Mouse (Mus musculus) lung, adult 2 months (tissue): Measurements from ENCODE around the gene Spata13. TPM values are rescaled to one million over a fixed set of nuclear protein-coding genes. Genes with fewer than 3 reads are reported as not detected.

Experiments used
- DNase-seq: peaks from one replicate; pipeline ENCODE4 v3.0.0; 2022
- H3K4me1 ChIP-seq: fragments of 200-500 bp; 2 replicates; pipeline ENCODE4 v1.6.1; 2011; ENCODE audit warnings: low read length; ENCODE audit not compliant: control insufficient read depth, insufficient read depth
- H3K4me3 ChIP-seq: fragments of 200-500 bp; replicated peaks from 2 replicates; pipeline ENCODE3; 2011; ENCODE audit warnings: low read depth, mild to moderate bottlenecking, control low read depth, low read length; ENCODE audit errors: extremely low read depth
- CTCF ChIP-seq: fragments of 200-500 bp; IDR thresholded peaks from 2 replicates; pipeline ENCODE4 v1.5.1; 2011; ENCODE audit warnings: mild to moderate bottlenecking, low read length, control low read depth; ENCODE audit not compliant: insufficient read depth
- POLR2A ChIP-seq: fragments of 200-500 bp; IDR thresholded peaks from 2 replicates; pipeline ENCODE4 v1.6.1; 2011; ENCODE audit warnings: low read depth, mild to moderate bottlenecking, control low read depth, low read length, borderline replicate concordance; ENCODE audit errors: extremely low read depth
- WGBS: fragments of 180-500 bp; shearing (Covaris S2); methylation state at CpG from one replicate; pipeline ENCODE4 v1.1.7; 2018; 5-methylcytosine and 5-hydroxymethylcytosine counted together
- polyA plus RNA-seq: library from polyadenylated mRNA; depleted of rRNA; stranded (reverse); fragments of >200 nt; gene quantifications from 2 replicates; pipeline ENCODE4 v1.2.3, GENCODE M21; 2012

Spata13 gene
- polyA plus RNA-seq, 1 experiment, result 20.8 TPM

GRCm38 (mm10) chr14:60762754-60763153 is 129.0 kb downstream of the Spata13 start:
- no peak overlapping the region for H3K4me3 ChIP-seq
- 48% methylated on average over 7 of the region's 7 CpGs for WGBS
- H3K4me1 ChIP-seq, result peaks cover 10% of the 10 kb centered on the region
- TF ChIP-seq POLR2A, result no peak
- no peak for TF ChIP-seq CTCF
- no peak for DNase-seq

- H3K4me3 ChIP-seq, result no peak overlapping the region
- TF ChIP-seq POLR2A (no peak), CTCF (no peak)
- 62% methylated on average over 5 of the region's 5 CpGs for WGBS
- DNase-seq, result no peak
- peaks cover 16% of the 10 kb centered on the region for H3K4me1 ChIP-seq
These were observed 129.9 kb downstream of the Spata13 start for GRCm38 (mm10) chr14:60763746-60764145.

GRCm38 (mm10) chr14:60764526-60764925 is 130.7 kb downstream of the Spata13 start:
- H3K4me1 ChIP-seq, result peaks cover 16% of the 10 kb centered on the region
- no peak for DNase-seq
- no peak overlapping the region for H3K4me3 ChIP-seq
- WGBS, result 75% methylated on average over 4 of the region's 4 CpGs
- TF ChIP-seq CTCF (no peak), POLR2A (no peak)

- no peak for DNase-seq
- TF ChIP-seq CTCF (no peak), POLR2A (0 out of 2 replicates have a peak, but pooled peaks have one; percentile 11)
- 29% methylated on average over 2 of the region's 2 CpGs for WGBS
- H3K4me1 ChIP-seq, result peaks cover 16% of the 10 kb centered on the region
- no peak overlapping the region for H3K4me3 ChIP-seq
These were observed 131.2 kb downstream of the Spata13 start for GRCm38 (mm10) chr14:60765025-60765424.

- DNase-seq, result no peak
- 44% methylated on average over 4 of the region's 4 CpGs for WGBS
- peaks cover 16% of the 10 kb centered on the region for H3K4me1 ChIP-seq
- no peak within 1 kb of the TSS for H3K4me3 ChIP-seq
- TF ChIP-seq CTCF, result no peak
- TF ChIP-seq POLR2A, result no peak
These were observed 134.1 kb downstream of the Spata13 start, which contains the start of gene C1qtnf9 for GRCm38 (mm10) chr14:60767884-60768283. Gene C1qtnf9, plus strand, starts transcription at chr14:60768134.

GRCm38 (mm10) chr14:60769340-60769739 is 135.5 kb downstream of the Spata13 start:
- peaks cover 16% of the 10 kb centered on the region for H3K4me1 ChIP-seq
- no peak overlapping the region for H3K4me3 ChIP-seq
- 53% methylated on average over 6 of the region's 6 CpGs for WGBS
- TF ChIP-seq POLR2A (no peak), CTCF (no peak)
- no peak for DNase-seq

- TF ChIP-seq POLR2A, result no peak
- 74% methylated on average over 6 of the region's 6 CpGs for WGBS
- Histone ChIP-seq H3K4me1 (peaks cover 7% of the 10 kb centered on the region), H3K4me3 (no peak overlapping the region)
- no peak for DNase-seq
These were observed 136.8 kb downstream of the Spata13 start for GRCm38 (mm10) chr14:60770594-60770993.

GRCm38 (mm10) chr14:60771057-60771456 is 137.3 kb downstream of the Spata13 start:
- DNase-seq, result peak; percentile 81
- H3K4me3 ChIP-seq, result peak overlapping the region; percentile 58
- peak; percentile 83 for TF ChIP-seq CTCF
- TF ChIP-seq POLR2A, result no peak
- WGBS, result 5% methylated on average over 8 of the region's 8 CpGs
- H3K4me1 ChIP-seq, result peaks cover 6% of the 10 kb centered on the region; the same call in 1 of the 2 replicates

- Histone ChIP-seq H3K4me1 (no peaks in the 10 kb centered on the region), H3K4me3 (no peak overlapping the region)
- 74% methylated on average over 2 of the region's 2 CpGs for WGBS
- no peak for DNase-seq
- no peak for TF ChIP-seq CTCF
- TF ChIP-seq POLR2A, result no peak
These were observed 139.7 kb downstream of the Spata13 start for GRCm38 (mm10) chr14:60773476-60773875.

- no peak for TF ChIP-seq CTCF
- no peak for TF ChIP-seq POLR2A
- Histone ChIP-seq H3K4me3 (no peak overlapping the region), H3K4me1 (no peaks in the 10 kb centered on the region)
- no peak for DNase-seq
- WGBS, result 85% methylated on average over 8 of the region's 8 CpGs
These were observed 142.7 kb downstream of the Spata13 start for GRCm38 (mm10) chr14:60776521-60776920.

GRCm38 (mm10) chr14:60777485-60777919 is 143.7 kb downstream of the Spata13 start:
- 87% methylated on average over 5 of the region's 5 CpGs for WGBS
- no peak for DNase-seq
- TF ChIP-seq CTCF, result no peak
- no peak for TF ChIP-seq POLR2A
- Histone ChIP-seq H3K4me3 (no peak overlapping the region), H3K4me1 (no peaks in the 10 kb centered on the region)
